Mouse (Mus musculus) heart, adult 8-10 months (tissue): ENCODE measurements around the gene 9930104L06Rik. TPM values are rescaled to one million over a fixed set of nuclear protein-coding genes. Genes with fewer than 3 reads are reported as not detected.

Experiments
- DNase-seq: peaks from one replicate; pipeline ENCODE4 v3.0.0; 2022; ENCODE audit warnings: low spot score
- total RNA-seq, 4 experiments: library from RNA; stranded (reverse); gene quantifications; 2 replicates each; pipeline ENCODE4 v1.2.4; 2022

9930104L06Rik gene
- total RNA-seq, 4 experiments from 2014 or later, result 5.8 to 11.1 (median 8.7) TPM

- peak; percentile 9 for DNase-seq
Observed at GRCm38 (mm10) chr4:124959062-124959461, 22.2 kb downstream of the 9930104L06Rik start.

- DNase-seq, result no peak
Observed at GRCm38 (mm10) chr4:124960940-124961339, 24.1 kb downstream of the 9930104L06Rik start.

- no peak for DNase-seq
Observed at GRCm38 (mm10) chr4:124962576-124962975, 25.7 kb downstream of the 9930104L06Rik start.

- no peak for DNase-seq
Observed at GRCm38 (mm10) chr4:124964912-124965599, 28.2 kb downstream of the 9930104L06Rik start.

- DNase-seq, result no peak
Observed at GRCm38 (mm10) chr4:124968711-124969110, 31.9 kb downstream of the 9930104L06Rik start.

- no peak for DNase-seq
Observed at GRCm38 (mm10) chr4:124969219-124969848, 32.5 kb downstream of the 9930104L06Rik start.

- DNase-seq, result no peak
Observed at GRCm38 (mm10) chr4:124970194-124970593, 33.3 kb downstream of the 9930104L06Rik start.

GRCm38 (mm10) chr4:124970677-124971076 is 33.8 kb downstream of the 9930104L06Rik start:
- no peak for DNase-seq

- no peak for DNase-seq
Observed at GRCm38 (mm10) chr4:124971094-124971493, 34.2 kb downstream of the 9930104L06Rik start.

GRCm38 (mm10) chr4:124972316-124972715 is 35.5 kb downstream of the 9930104L06Rik start:
- DNase-seq, result no peak

GRCm38 (mm10) chr4:124973296-124973695 is 36.4 kb downstream of the 9930104L06Rik start:
- no peak for DNase-seq

- DNase-seq, result no peak
Observed at GRCm38 (mm10) chr4:124978201-124978600, 41.4 kb downstream of the 9930104L06Rik start.

- no peak for DNase-seq
Observed at GRCm38 (mm10) chr4:124983893-124984526, 47.2 kb downstream of the 9930104L06Rik start.

GRCm38 (mm10) chr4:124984871-124985670 is 48.2 kb downstream of the 9930104L06Rik start:
- no peak for DNase-seq

- no peak for DNase-seq
Observed at GRCm38 (mm10) chr4:124985671-124986602, 49.1 kb downstream of the 9930104L06Rik start, which contains the start of gene Rspo1. Gene Rspo1, plus strand, starts transcription at chr4:124986430.

- DNase-seq, result no peak
Observed at GRCm38 (mm10) chr4:124986739-124987710, 50.2 kb downstream of the 9930104L06Rik start.

GRCm38 (mm10) chr4:124987711-124988097 is 50.9 kb downstream of the 9930104L06Rik start:
- DNase-seq, result no peak

- DNase-seq, result no peak
Observed at GRCm38 (mm10) chr4:124988382-124988781, 51.5 kb downstream of the 9930104L06Rik start.

GRCm38 (mm10) chr4:124989787-124990253 is 53.0 kb downstream of the 9930104L06Rik start:
- DNase-seq, result no peak
